Mouse (Mus musculus) heart, embryonic 12.5 days (tissue): Measurements from ENCODE around the gene Rasip1. TPM values are rescaled to one million over a fixed set of nuclear protein-coding genes. Genes with fewer than 3 reads are reported as not detected.
"Not testable (repeated sequence)": the region's sequence is repeated elsewhere in the genome, so short reads cannot be mapped to it uniquely, and the experiment has no call there.

Experiments
- ATAC-seq: fragments of 200-750 bp; cut with Nextera tagmentation; 2 replicates; pipeline ENCODE4 v1.8.0; 2017; ENCODE audit warnings: moderate TSS enrichment, moderate library complexity; ENCODE audit not compliant: insufficient number of reproducible peaks, low FRiP score
- H3K27ac ChIP-seq: fragments of 300-500 bp; sonication (generic); 2 replicates; pipeline ENCODE4 v1.5.1; 2016; ENCODE audit warnings: mild to moderate bottlenecking, moderate library complexity; ENCODE audit not compliant: poor library complexity, severe bottlenecking
- H3K27me3 ChIP-seq: fragments of 300-500 bp; sonication (generic); replicated peaks from 2 replicates; pipeline ENCODE4 v1.6.1; 2016; ENCODE audit warnings: mild to moderate bottlenecking, moderate library complexity
- H3K36me3 ChIP-seq: fragments of 300-500 bp; sonication (generic); 2 replicates; pipeline ENCODE4 v1.6.1; 2016; ENCODE audit warnings: mild to moderate bottlenecking, moderate library complexity
- H3K4me1 ChIP-seq: fragments of 300-500 bp; sonication (generic); replicated peaks from 2 replicates; pipeline ENCODE4 v1.6.1; 2016; ENCODE audit warnings: mild to moderate bottlenecking
- H3K4me2 ChIP-seq: fragments of 300-500 bp; sonication (generic); 2 replicates; pipeline ENCODE4 v1.6.1; 2016; ENCODE audit warnings: mild to moderate bottlenecking, moderate library complexity
- H3K4me3 ChIP-seq: fragments of 300-500 bp; sonication (generic); 2 replicates; pipeline ENCODE4 v1.5.1; 2016; ENCODE audit warnings: mild to moderate bottlenecking
- H3K9ac ChIP-seq: fragments of 300-500 bp; sonication (generic); 2 replicates; pipeline ENCODE4 v1.6.1; 2016; ENCODE audit warnings: mild to moderate bottlenecking, moderate library complexity
- H3K9me3 ChIP-seq: fragments of 300-500 bp; sonication (generic); replicated peaks from 2 replicates; pipeline ENCODE4 v1.6.1; 2016; ENCODE audit warnings: mild to moderate bottlenecking, moderate library complexity
- WGBS: fragments of 180-500 bp; shearing (Covaris S2); methylation state at CpG from one replicate; pipeline ENCODE4 v1.1.7; 2016; 5-methylcytosine and 5-hydroxymethylcytosine counted together
- polyA plus RNA-seq: library from polyadenylated mRNA; unstranded; fragments of >200 nt; fragmentation: Nextera tagmentation; extraction: Ambion mirVana; gene quantifications from 2 replicates; pipeline ENCODE4 v1.2.1, GENCODE M21; 2016

Rasip1 gene
- polyA plus RNA-seq, 1 experiment from 2014 or later: 36.1 TPM

DNA sequence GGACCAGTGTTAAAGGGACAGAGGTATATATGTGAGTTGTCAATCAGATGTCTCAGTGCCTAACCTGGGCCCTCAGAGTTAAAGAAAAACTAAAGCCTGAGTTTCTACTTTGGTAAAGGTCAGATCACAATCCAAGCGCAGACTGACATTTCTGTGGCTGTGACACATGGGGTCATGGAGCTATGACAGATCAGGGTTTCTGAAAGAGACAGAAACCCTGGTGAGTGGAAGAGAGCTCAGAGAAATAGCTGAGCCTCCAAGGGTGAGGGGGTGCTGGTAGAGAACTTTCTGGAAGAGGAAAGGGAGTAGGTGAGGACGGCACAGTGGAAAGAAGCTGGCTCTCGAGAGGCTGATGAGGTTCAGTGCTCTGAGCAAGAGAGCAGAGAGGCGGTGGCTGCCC lies 19.4 kb downstream of the Rasip1 start:
- Histone ChIP-seq H3K9ac (no peak overlapping the region), H3K4me1 (peaks cover 37% of the 10 kb centered on the region), H3K36me3 (peaks cover 3% of the 10 kb centered on the region; the same call in 1 of the 2 replicates), H3K9me3 (no peaks in the 10 kb centered on the region), H3K27ac (no peak overlapping the region), H3K27me3 (no peaks in the 10 kb centered on the region), H3K4me2 (no peak overlapping the region), H3K4me3 (no peak overlapping the region)
- ATAC-seq: no peak
- 70% methylated on average over 4 of the region's 4 CpGs for WGBS

DNA sequence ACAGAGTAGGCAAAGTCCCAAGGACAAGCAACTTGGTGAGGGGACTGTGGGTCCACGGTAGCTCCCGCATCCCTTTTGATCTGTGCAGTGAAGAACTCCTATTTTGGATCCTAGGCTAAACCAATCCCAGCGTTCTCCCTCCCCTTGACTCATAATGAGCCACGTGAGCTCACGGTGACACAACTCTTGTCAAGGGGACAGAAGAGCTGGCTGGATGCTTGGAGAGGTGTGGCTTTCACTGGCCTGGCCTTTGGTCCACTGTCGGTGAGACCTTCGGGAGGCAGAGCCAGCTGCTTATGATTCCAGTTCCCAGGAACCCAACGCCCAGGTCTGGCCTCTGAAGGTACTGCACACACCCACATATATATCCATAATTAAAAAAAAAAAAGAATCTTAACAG lies 22.1 kb downstream of the Rasip1 start:
- 41% methylated on average over 8 of the region's 8 CpGs for WGBS
- H3K9ac ChIP-seq: no peak overlapping the region

DNA sequence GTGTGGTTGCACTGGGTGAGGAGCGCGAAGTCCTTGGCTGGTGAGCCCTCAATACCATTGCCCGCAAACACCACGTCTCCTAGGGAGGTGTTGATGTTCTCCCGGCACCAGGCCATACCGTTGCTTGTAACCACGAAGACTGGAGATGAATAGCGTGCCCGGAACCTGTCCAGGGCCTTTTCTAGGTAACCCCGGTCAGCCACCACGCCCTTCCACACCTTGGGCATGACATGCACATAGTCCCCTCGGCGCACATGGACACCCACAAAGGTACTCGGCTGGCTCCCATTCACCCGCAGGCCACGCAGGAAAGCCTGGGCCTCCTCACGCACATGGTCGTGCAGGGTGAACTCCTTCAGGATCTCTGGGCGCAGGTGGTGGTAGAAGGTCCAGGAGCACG lies 23.2 kb downstream of the Rasip1 start:
- not testable (repeated sequence) for H3K4me2 ChIP-seq, H3K9ac ChIP-seq, H3K27ac ChIP-seq, H3K9me3 ChIP-seq, ATAC-seq, H3K4me3 ChIP-seq, H3K36me3 ChIP-seq, H3K27me3 ChIP-seq
- H3K4me1 ChIP-seq: peaks cover 18% of the 10 kb centered on the region
- WGBS: 90% methylated on average over 20 of the region's 20 CpGs

More for the DNA sequence above, 22.1 kb downstream of the Rasip1 start:
- ATAC-seq: no peak
- Histone ChIP-seq H3K4me2 (peak overlapping the region; percentile 5; the same call in 1 of the 2 replicates), H3K27me3 (no peaks in the 10 kb centered on the region), H3K9me3 (no peaks in the 10 kb centered on the region), H3K4me1 (peaks cover 21% of the 10 kb centered on the region), H3K27ac (peak overlapping the region; percentile 74), H3K4me3 (no peak overlapping the region), H3K36me3 (peaks cover 3% of the 10 kb centered on the region; the same call in 1 of the 2 replicates)

DNA sequence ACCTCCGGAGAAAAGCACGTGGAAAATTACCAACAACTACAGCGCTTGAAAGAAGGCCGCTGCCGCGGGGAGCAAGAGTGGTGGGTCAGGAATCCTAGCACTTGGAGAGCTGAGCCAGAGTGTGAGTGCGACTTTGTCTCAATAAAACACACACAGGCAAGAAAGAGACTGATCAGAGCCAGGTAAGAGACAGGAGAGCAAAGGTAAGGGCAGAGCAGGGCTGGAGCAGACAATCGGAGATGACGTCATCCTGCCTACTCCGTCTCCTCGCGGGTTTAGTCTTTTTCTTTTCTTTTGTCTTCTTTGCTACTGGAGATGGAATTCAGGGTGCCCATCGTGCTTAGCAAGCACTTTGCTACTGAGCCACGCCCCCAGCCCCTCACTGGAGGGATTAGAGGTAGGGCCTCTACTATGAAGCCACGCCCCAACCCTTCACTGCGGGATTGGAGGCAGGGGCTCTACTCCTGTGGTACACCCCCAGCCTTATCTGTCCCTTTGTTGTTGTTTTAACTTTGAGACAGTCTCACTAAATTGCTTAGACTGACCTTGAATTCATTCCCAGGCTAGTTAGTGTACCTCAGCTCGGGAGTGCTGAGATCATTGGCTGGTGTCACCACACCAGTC lies 27.2 kb downstream of the Rasip1 start:
- H3K4me2 ChIP-seq: peak overlapping the region; percentile 54
- no peaks in the 10 kb centered on the region for H3K36me3 ChIP-seq
- no peak overlapping the region; the same call in 1 of the 2 replicates for H3K4me3 ChIP-seq
- peaks cover 7% of the 10 kb centered on the region; the same call in 1 of the 2 replicates for H3K9me3 ChIP-seq
- 0 out of 2 replicates have a peak, but pooled peaks cover 2% of the 10 kb centered on the region for H3K27me3 ChIP-seq
- H3K9ac ChIP-seq: no peak overlapping the region
- peak; percentile 46; the same call in 1 of the 2 replicates for ATAC-seq
- 20% methylated on average over 17 of the region's 17 CpGs for WGBS
- peaks cover 15% of the 10 kb centered on the region for H3K4me1 ChIP-seq
- no peak overlapping the region for H3K27ac ChIP-seq

DNA sequence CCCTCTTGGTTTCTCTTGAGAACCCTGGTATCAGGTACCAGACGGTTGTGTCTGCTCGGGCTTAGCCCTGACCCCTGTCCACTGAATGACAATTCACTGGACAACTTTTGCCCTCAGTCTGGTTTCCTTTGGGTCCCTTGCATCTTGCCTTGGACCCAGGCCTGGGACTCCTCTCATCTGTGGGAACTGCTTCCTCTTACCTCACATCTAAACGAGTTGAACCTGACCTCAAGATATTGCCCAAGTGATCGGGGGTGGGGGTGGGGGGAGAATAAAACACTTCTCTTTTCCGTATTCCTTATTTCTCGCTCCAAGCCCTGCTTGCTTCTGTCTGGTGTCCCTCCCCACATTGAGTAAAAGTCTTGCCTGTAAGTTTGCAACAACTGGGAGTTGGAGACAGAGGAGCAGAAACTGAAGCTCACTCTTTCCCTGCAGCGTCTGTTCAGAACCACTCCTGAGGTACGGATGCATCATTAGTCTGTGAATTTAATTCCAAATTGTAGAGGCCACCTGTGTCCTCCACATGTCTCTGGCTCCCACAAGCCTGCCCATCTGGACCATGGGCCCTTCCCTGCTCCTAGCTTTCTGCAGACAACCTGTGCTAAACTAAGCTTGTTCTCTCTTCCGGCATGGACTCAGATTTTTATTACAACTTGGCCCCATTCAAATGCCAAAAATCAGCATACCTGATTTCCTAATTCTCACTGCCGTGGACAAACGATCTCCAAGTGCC lies 33.6 kb downstream of the Rasip1 start:
- no peak overlapping the region for H3K27ac ChIP-seq
- no peaks in the 10 kb centered on the region for H3K36me3 ChIP-seq
- H3K4me3 ChIP-seq: no peak overlapping the region
- peaks cover 12% of the 10 kb centered on the region for H3K4me1 ChIP-seq
- H3K4me2 ChIP-seq: no peak overlapping the region
- peaks cover 7% of the 10 kb centered on the region; the same call in 1 of the 2 replicates for H3K9me3 ChIP-seq
- H3K9ac ChIP-seq: no peak overlapping the region
- no peaks in the 10 kb centered on the region for H3K27me3 ChIP-seq
- ATAC-seq: no peak
- 77% methylated on average over 11 of the region's 11 CpGs for WGBS

DNA sequence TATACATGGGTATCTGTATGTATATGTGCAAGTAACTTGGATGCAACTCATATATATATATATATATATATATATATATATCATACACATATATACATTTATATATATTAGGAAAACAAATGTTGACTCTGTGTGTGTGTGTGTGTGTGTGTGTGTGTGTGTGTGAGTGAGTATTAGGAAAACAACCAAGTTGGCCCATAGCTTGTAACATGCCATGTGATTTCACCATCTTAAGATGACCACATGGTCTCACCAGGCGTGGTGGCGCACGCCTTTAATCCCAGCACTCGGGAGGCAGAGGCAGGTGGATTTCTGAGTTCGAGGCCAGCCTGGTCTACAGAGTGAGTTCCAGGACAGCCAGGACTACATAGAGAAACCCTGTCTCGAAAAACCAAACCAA lies 34.4 kb downstream of the Rasip1 start:
- H3K27me3 ChIP-seq, ATAC-seq, H3K4me3 ChIP-seq, H3K27ac ChIP-seq, H3K36me3 ChIP-seq, H3K9me3 ChIP-seq, H3K9ac ChIP-seq, H3K4me2 ChIP-seq: not testable (repeated sequence)
- peaks cover 13% of the 10 kb centered on the region for H3K4me1 ChIP-seq
- WGBS: 85% methylated on average over 6 of the region's 6 CpGs

DNA sequence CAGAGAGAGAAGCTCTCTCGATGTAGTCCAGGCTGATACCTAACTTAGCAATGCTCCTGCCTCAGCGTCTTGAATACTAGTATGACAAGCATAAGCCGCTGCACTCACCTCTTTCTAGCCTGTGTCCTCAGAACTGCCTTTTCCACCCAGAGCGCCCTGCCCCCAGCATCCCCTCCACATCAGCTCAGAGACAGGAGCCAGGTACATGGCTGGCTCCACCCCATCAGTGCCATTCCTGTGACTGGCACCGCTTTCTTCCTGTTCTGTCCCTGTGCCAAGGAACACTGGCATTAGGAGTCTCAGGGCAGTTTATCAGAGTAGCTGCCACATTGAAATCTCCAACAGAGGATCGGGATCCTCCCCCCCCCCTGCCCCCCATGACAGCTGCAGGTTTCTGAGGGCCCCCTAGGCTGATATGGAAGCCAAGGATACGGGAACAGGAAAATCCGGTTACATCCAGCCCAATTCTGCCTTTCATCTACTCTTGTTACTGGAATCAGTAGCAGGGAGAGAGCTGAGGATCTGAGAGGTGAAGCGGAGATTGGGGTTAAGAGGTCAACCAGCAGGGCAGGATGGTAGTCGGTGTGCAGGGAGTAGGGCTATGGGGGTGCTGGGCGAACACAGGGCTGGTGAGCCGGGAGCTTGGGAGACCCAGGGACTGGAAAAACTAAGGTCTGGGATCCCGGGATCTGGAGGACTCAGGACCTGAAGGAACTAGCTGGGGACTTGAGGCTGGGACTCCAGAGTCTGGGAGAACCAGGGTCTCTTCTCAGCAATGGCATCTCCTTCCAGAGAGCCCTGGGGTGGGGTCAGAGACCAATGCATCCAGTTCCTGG lies 38.2 kb downstream of the Rasip1 start:
- no peak for ATAC-seq

DNA sequence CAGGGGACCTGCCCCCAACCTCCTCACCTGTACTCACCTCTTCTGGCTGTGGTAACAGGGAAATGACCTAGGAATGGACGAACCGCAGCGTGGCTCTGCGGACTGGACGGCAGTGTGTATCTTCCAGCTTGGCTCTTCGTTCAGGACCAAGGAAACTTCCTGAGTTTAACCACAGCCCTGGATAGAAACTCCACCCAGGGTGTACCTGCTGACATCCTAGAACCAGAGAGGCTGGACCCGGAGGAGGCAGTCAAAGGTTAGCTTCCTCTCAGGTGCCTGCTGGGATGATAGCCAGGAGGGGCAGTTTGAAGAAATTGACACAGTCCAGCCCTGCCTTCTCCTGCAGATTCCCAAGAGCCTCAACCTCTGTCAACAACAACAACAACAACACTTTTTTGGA lies 38.9 kb downstream of the Rasip1 start, which contains the start of gene Fut2:
Gene Fut2, minus strand, starts transcription at position 234 of the 400 bp plus-strand sequence.
- H3K27ac ChIP-seq: no peak within 1 kb of the TSS
- no peak for ATAC-seq
- H3K4me2 ChIP-seq: no peak within 1 kb of the TSS
- H3K27me3 ChIP-seq: no peaks in the 10 kb centered on the region
- H3K9ac ChIP-seq: no peak within 1 kb of the TSS
- peaks cover 13% of the 10 kb centered on the region for H3K4me1 ChIP-seq
- no peaks in the 10 kb centered on the region for H3K36me3 ChIP-seq
- H3K9me3 ChIP-seq: peaks cover 3% of the 10 kb centered on the region
- no peak within 1 kb of the TSS for H3K4me3 ChIP-seq
- 72% methylated on average over 7 of the region's 7 CpGs for WGBS

More for the DNA sequence above, 38.2 kb downstream of the Rasip1 start:
- H3K4me3 ChIP-seq: no peak overlapping the region
- no peaks in the 10 kb centered on the region for H3K27me3 ChIP-seq
- no peak overlapping the region for H3K4me2 ChIP-seq
- H3K9ac ChIP-seq: no peak overlapping the region
- 49% methylated on average over 13 of the region's 13 CpGs for WGBS
- H3K27ac ChIP-seq: no peak overlapping the region
- H3K9me3 ChIP-seq: peaks cover 3% of the 10 kb centered on the region
- H3K4me1 ChIP-seq: peaks cover 13% of the 10 kb centered on the region
- no peaks in the 10 kb centered on the region for H3K36me3 ChIP-seq

DNA sequence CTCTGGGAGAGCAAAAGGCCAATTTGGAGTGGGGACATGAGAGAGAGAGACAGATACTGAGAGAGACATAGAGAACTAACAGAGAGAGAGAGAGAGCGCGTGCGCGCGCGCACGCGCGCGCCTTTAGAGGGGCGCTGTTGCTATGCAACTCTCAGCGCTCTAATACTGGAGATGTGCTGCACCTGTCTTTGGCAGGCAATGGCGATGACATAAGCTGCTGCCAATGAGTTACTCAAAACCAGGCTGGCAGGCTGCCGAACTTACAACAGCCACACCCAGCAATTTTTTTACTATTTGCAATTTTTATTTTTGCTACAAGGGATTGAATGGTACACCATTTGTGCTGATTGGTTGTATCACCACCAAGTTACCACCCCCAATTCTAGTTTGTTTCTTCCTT lies 40.5 kb downstream of the Rasip1 start:
- Histone ChIP-seq H3K4me1 (peaks cover 13% of the 10 kb centered on the region), H3K27ac (no peak overlapping the region), H3K36me3 (no peaks in the 10 kb centered on the region), H3K27me3 (no peaks in the 10 kb centered on the region), H3K4me2 (no peak overlapping the region), H3K9ac (no peak overlapping the region), H3K9me3 (peaks cover 6% of the 10 kb centered on the region), H3K4me3 (no peak overlapping the region)
- WGBS: 64% methylated on average over 14 of the region's 14 CpGs
- no peak for ATAC-seq

DNA sequence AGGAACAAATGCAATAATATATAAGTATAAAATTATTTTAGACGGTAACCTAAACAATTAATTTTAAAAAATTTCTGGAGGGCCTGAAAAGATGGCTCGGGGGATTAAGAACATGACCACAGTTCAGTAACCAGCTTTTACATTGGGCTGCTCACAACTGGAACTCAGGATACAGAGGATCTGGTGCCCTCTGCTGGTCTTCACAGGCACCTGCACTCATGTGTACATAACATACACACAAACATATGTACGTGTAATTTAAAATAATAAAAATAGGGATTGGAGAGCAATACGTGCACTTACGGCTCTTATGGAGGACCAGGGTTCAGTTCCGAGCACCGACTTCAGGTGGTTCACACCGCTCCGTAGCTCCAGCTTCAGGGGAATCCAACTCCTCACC lies 41.6 kb downstream of the Rasip1 start:
- ATAC-seq: no peak
- H3K36me3 ChIP-seq: no peaks in the 10 kb centered on the region
- WGBS: 92% methylated on average over 9 of the region's 9 CpGs
- no peaks in the 10 kb centered on the region for H3K27me3 ChIP-seq
- peaks cover 6% of the 10 kb centered on the region for H3K9me3 ChIP-seq
- no peak overlapping the region for H3K4me2 ChIP-seq
- H3K9ac ChIP-seq: no peak overlapping the region
- peaks cover 13% of the 10 kb centered on the region for H3K4me1 ChIP-seq
- H3K27ac ChIP-seq: no peak overlapping the region
- H3K4me3 ChIP-seq: no peak overlapping the region
